Mouse (Mus musculus): ENCODE results near the gene Tmem268. TPM values are rescaled to one million over a fixed set of nuclear protein-coding genes. Genes with fewer than 3 reads are reported as not detected.

Gene Tmem268
- polyA plus RNA-seq, 2 experiments = 5.1 to 7.9 TPM

GRCm38 (mm10) chr4:63570208-63570781 lies 11.7 kb downstream of the Tmem268 start:
- no peak overlapping the region for H3K9ac ChIP-seq (replicated peaks)
- no peaks in the 10 kb centered on the region for H3K27me3 ChIP-seq (ENCODE audit: control insufficient read depth, insufficient read depth, low read length)
- TF ChIP-seq CTCF (IDR thresholded peaks at IDR 0.05; ENCODE audit: low read depth) (no peak), EP300 (IDR thresholded peaks at IDR 0.05; ENCODE audit: low read depth) (no peak)
- DNase-seq (ENCODE audit: low read depth in 3 of 3, low spot score in 3 of 3) (no peak), ATAC-seq (ENCODE audit: insufficient read depth) (no peak)
- 66% methylated on average over 7 of the region's 7 CpGs for WGBS (ENCODE audit: insufficient replicate concordance)
- H3K27ac ChIP-seq = no peak overlapping the region
- H3K36me3 ChIP-seq (replicated peaks; ENCODE audit: control insufficient read depth, insufficient read depth, low read depth) = no peaks in the 10 kb centered on the region
- no peak overlapping the region for H3K4me3 ChIP-seq (ENCODE audit: insufficient read depth in 1 of 2, low read depth in 2 of 2, low read length in 2 of 2)
- H3K9me3 ChIP-seq (ENCODE audit: control insufficient read depth, low read length) = no peaks in the 10 kb centered on the region
- no peaks in the 10 kb centered on the region for H3K4me1 ChIP-seq (replicated peaks; ENCODE audit: control insufficient read depth in 2 of 2, insufficient read depth in 2 of 2, low read length in 1 of 2)
- H3K4me2 ChIP-seq (ENCODE audit: low read depth) = no peak overlapping the region

GRCm38 (mm10) chr4:63572621-63573020 lies 14.0 kb downstream of the Tmem268 start:
- WGBS (ENCODE audit: insufficient replicate concordance) = 69% methylated on average over 5 of the region's 5 CpGs

GRCm38 (mm10) chr4:63579649-63580048 lies 21.1 kb downstream of the Tmem268 start:
- no peak for DNase-seq (ENCODE audit: low read depth in 3 of 3, low spot score in 3 of 3)
- Histone ChIP-seq H3K4me3 (ENCODE audit: insufficient read depth in 1 of 2, low read depth in 2 of 2, low read length in 2 of 2) (no peak overlapping the region), H3K27ac (no peak overlapping the region), H3K36me3 (replicated peaks; ENCODE audit: control insufficient read depth, insufficient read depth, low read depth) (no peaks in the 10 kb centered on the region), H3K9ac (replicated peaks) (no peak overlapping the region), H3K4me2 (ENCODE audit: low read depth) (no peak overlapping the region), H3K4me1 (replicated peaks; ENCODE audit: control insufficient read depth in 2 of 2, insufficient read depth in 2 of 2, low read length in 1 of 2) (no peaks in the 10 kb centered on the region), H3K27me3 (ENCODE audit: control insufficient read depth, insufficient read depth, low read length) (no peaks in the 10 kb centered on the region), H3K9me3 (ENCODE audit: control insufficient read depth, low read length) (no peaks in the 10 kb centered on the region)
- no peak for ATAC-seq (ENCODE audit: insufficient read depth)
- TF ChIP-seq CTCF (IDR thresholded peaks at IDR 0.05; ENCODE audit: low read depth) (no peak), EP300 (IDR thresholded peaks at IDR 0.05; ENCODE audit: low read depth) (no peak)
- WGBS (ENCODE audit: insufficient replicate concordance) = 73% methylated on average over 14 of the region's 14 CpGs

More at GRCm38 (mm10) chr4:63572621-63573020, 14.0 kb downstream of the Tmem268 start:
- Histone ChIP-seq H3K27ac (no peak overlapping the region), H3K4me3 (ENCODE audit: insufficient read depth in 1 of 2, low read depth in 2 of 2, low read length in 2 of 2) (no peak overlapping the region), H3K36me3 (replicated peaks; ENCODE audit: control insufficient read depth, insufficient read depth, low read depth) (no peaks in the 10 kb centered on the region), H3K4me1 (replicated peaks; ENCODE audit: control insufficient read depth in 2 of 2, insufficient read depth in 2 of 2, low read length in 1 of 2) (no peaks in the 10 kb centered on the region), H3K9me3 (ENCODE audit: control insufficient read depth, low read length) (no peaks in the 10 kb centered on the region), H3K4me2 (ENCODE audit: low read depth) (no peak overlapping the region), H3K9ac (replicated peaks) (no peak overlapping the region), H3K27me3 (ENCODE audit: control insufficient read depth, insufficient read depth, low read length) (no peaks in the 10 kb centered on the region)
- ATAC-seq (ENCODE audit: insufficient read depth) = no peak
- no peak for TF ChIP-seq EP300 (IDR thresholded peaks at IDR 0.05; ENCODE audit: low read depth)
- TF ChIP-seq CTCF (IDR thresholded peaks at IDR 0.05; ENCODE audit: low read depth) = no peak
- DNase-seq (ENCODE audit: low read depth in 3 of 3, low spot score in 3 of 3) = no peak

- whole genome bisulfite sequencing (ENCODE audit: insufficient replicate concordance) = 69% methylated on average over 6 of the region's 6 CpGs
- H3K4me2 ChIP-seq (ENCODE audit: low read depth) = no peak overlapping the region
- DNase-seq (ENCODE audit: low read depth in 3 of 3, low spot score in 3 of 3) (no peak), ATAC-seq (ENCODE audit: insufficient read depth) (no peak)
- no peaks in the 10 kb centered on the region for H3K9me3 ChIP-seq (ENCODE audit: control insufficient read depth, low read length)
- no peaks in the 10 kb centered on the region for H3K36me3 ChIP-seq (replicated peaks; ENCODE audit: control insufficient read depth, insufficient read depth, low read depth)
- H3K27me3 ChIP-seq (ENCODE audit: control insufficient read depth, insufficient read depth, low read length) = no peaks in the 10 kb centered on the region
- no peak overlapping the region for H3K9ac ChIP-seq (replicated peaks)
- no peaks in the 10 kb centered on the region for H3K4me1 ChIP-seq (replicated peaks; ENCODE audit: control insufficient read depth in 2 of 2, insufficient read depth in 2 of 2, low read length in 1 of 2)
- no peak for TF ChIP-seq EP300 (IDR thresholded peaks at IDR 0.05; ENCODE audit: low read depth)
- no peak for TF ChIP-seq CTCF (IDR thresholded peaks at IDR 0.05; ENCODE audit: low read depth)
- no peak overlapping the region for H3K27ac ChIP-seq
- no peak overlapping the region for H3K4me3 ChIP-seq (ENCODE audit: insufficient read depth in 1 of 2, low read depth in 2 of 2, low read length in 2 of 2)
Measured at GRCm38 (mm10) chr4:63580078-63580477, 21.5 kb downstream of the Tmem268 start.

GRCm38 (mm10) chr4:63582580-63582979 lies 24.0 kb downstream of the Tmem268 start:
- Histone ChIP-seq H3K9ac (replicated peaks) (no peak overlapping the region), H3K4me2 (ENCODE audit: low read depth) (no peak overlapping the region), H3K9me3 (ENCODE audit: control insufficient read depth, low read length) (no peaks in the 10 kb centered on the region), H3K36me3 (replicated peaks; ENCODE audit: control insufficient read depth, insufficient read depth, low read depth) (no peaks in the 10 kb centered on the region), H3K27ac (no peak overlapping the region), H3K4me3 (ENCODE audit: insufficient read depth in 1 of 2, low read depth in 2 of 2, low read length in 2 of 2) (no peak overlapping the region), H3K27me3 (ENCODE audit: control insufficient read depth, insufficient read depth, low read length) (no peaks in the 10 kb centered on the region), H3K4me1 (replicated peaks; ENCODE audit: control insufficient read depth in 2 of 2, insufficient read depth in 2 of 2, low read length in 1 of 2) (no peaks in the 10 kb centered on the region)
- ATAC-seq (ENCODE audit: insufficient read depth) (no peak), DNase-seq (ENCODE audit: low read depth in 3 of 3, low spot score in 3 of 3) (no peak)
- no peak for TF ChIP-seq CTCF (IDR thresholded peaks at IDR 0.05; ENCODE audit: low read depth)
- TF ChIP-seq EP300 (IDR thresholded peaks at IDR 0.05; ENCODE audit: low read depth) = no peak
- 74% methylated on average over 5 of the region's 5 CpGs for WGBS (ENCODE audit: insufficient replicate concordance)

Data from liver, embryonic 14.5 days (tissue).